Mouse (Mus musculus): Measurements from ENCODE around the gene Coq8a.
A peak's percentile ranks its signal among the peaks of the same experiment; 100 is the strongest.

Gene Coq8a

GRCm38 (mm10) chr1:180197956-180198355 is 1.4 kb downstream of the Coq8a start:
- DNase-seq, result no peak

DNA sequence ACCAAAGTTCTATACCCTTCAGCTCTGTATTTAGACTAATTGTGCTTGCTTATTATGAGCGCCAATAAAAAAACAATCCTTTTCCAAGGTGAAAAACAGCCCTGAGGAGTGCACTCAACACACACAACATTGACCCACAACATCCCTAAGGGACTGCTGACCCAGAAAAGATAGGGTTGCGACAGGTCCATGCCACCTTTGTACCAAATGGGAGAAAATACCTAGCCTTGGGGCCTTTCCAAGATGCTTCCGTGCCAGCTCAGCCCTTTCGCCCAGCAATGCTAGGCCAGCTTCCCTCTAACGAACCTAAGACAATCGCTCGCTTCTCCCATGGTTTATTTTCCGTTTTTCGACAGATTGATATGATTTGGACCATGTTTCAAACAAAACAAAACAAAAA is 2.9 kb downstream of the Coq8a start:
- DNase-seq, result no peak

GRCm38 (mm10) chr1:180195703-180196381 is 3.6 kb downstream of the Coq8a start:
- DNase-seq, result peak; percentile 97 to 98

DNA sequence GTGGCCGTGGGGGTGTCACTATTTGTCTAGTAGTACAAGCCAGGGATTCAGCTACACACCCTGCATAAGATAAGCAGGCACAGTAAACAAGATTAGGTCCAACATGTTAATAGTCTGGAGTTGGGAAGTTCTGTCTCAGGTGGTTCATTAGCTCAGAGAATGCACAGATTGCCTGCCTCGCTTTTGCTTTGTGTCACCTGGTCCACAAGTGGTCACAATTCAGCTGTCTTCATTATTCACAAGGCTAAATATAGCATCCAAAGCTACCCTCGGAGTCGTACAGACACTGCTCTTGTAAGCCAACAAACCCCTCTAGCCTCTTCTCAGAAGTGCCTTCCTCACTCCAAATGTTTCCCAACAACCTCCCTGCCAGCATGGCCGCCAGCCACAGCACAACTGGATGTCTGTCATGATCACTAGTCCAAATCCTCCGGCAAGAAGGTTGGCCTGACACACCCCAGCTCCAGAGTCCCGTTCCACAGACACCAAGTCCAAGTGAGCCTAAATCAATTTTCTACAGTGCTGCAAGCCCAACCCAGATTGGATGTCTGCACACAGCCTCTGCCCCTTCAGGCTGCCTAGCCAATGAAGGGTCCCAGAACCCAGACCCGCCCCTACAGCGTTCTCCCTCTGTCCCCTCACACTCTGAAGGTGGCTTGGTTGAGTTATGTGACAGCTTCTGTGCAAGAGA is 4.5 kb downstream of the Coq8a start:
- peak; percentile 71 to 83 for DNase-seq

DNA sequence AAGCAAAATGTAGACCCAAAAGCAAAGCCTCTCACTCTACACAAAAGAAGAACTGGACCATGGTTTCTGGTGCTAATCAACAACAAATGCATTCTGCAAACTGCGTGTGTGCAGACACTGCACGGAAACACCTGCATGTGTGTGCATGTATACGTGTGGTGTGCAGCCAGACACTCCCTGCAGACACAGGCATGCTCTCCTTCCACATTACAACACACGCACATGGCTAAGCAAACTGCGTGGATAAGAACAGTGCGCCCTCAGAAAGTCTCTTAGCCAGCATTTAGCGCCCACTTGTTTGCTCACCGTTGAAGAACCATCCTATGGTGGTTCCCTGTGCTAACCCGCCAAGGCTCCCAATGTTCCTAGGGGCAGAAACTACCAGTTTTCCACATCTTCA is 5.4 kb downstream of the Coq8a start:
- DNase-seq, result no peak

DNA sequence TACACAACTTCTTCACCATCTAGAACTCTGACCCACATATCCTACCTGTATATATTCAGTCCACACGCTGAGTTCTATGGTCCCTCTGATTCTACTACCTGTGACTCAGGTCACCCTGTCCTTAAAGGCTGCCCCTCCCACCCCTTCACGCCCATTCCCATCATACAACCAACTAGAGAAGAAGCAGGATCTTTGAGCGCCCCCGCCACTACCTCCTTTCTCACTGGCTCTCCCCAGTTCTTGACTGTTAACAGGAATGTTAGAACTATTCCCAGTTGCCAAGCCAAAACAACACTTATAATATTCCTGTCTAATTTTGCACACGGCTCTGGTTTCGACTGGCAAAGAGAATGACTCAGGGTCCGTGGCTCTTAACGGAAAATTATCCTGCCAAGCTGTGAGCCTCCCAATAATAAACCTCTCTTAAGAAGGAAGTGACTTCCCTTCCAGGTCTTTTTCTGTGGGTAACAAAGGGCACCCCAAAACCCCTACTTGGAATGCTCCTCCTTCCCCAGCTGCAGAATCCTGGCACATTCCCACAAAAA is 5.9 kb downstream of the Coq8a start:
- DNase-seq, result no peak

DNA sequence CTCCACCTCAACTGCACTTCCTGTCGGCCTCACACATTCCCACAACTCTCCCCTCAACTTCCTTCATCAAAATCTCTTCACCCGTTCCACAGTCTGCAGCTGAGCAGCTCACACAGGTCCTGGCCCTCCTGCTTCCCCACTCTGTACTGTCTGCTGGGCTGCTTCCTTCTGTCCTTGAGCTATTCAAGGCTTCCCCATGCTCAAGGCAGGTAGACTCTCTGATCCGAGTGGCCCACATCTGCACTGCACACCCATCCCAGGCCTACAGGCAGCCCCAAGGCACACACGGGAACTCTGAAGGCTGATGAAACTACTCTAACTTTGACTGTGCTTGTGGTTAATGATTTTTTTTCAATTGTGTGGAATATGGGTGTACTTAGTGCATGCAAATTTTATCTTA is 6.5 kb downstream of the Coq8a start:
- no peak for DNase-seq

DNA sequence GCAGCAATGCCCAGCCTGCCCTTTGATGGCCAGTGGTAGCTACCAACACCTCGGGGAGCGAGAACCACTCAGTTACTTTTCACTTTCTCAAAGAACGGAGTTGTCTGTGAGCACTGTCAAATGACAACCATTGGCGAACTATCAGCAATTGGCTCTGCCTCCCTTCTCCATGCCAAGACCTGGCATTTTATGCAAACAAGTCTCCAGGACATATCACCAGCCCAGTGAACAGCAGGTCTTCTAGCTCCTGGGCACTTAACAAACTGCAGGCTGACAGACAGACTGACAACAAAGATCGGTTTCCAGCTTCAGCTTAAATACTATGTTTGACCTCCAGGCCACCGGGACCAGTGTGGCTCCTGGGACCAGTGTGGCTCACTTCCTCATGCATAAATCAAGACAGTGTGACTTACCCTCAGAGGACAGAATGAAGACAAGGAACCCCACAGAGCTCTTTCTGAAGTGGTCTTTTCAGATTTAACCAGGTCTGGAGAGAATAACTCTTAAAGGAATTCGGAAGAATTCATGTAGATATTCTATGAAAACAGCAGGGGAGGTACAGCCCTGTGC is 7.7 kb downstream of the Coq8a start:
- no peak for DNase-seq

DNA sequence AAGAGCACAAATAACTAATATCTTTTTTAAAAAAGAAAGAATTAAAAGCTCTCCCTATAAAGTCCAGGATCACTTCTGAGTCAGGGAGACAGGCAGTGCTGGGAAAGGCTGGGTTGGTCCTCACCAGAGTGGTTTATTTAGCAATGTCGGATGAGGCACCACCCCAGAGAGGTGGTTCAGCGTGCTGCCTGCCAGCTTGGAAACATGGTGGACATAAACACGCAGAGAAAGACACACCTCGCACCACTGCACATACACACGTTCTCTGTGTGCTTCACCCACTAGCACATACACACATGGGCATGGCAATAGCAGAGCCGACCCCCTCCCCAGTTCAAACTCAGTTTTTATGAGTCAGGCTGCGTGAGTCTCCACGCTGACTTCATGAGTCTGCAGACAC is 8.3 kb downstream of the Coq8a start:
- DNase-seq, result no peak

- no peak for DNase-seq
Observed at GRCm38 (mm10) chr1:180188951-180189350, 10.5 kb downstream of the Coq8a start.

DNA sequence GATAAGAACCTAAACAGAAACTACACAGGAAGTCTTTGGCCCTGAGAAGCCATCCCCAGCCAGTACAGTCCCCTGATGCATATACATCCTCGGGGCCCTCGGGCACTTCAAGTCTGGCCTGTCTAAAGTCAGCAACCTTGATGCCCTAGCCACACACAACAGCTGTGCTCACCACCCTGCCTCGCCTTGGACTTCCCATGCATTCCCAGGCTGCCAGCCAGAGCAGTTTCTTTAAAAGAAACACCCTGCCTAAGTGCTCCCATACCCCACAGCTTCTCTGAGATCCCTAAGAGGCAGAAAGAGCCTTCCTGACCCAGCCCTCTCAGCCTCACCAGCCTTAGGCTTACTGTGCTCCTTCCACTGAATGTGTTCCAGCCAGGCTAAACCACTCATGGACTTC is 13.0 kb downstream of the Coq8a start:
- DNase-seq, result no peak

GRCm38 (mm10) chr1:180185877-180186276 is 13.5 kb downstream of the Coq8a start:
- DNase-seq, result no peak

DNA sequence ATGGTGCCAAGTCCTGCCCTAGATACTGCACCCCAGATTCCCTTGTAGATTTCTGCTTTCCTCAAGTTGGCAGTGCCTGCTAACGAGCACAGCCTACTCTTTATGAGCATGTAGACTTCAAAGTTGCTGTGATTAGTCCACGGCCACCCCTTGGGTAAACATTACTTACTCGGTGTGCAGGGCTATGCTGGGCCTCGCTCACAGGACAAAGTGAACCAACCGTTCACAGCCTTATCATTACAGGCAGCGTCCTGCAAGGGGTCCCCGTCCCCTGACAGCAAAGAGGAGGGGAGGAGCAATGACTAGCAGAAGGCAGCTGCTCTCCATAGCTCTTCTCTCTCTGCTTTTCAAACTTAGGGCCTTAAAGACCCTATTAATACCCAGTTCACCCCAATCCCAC is 14.6 kb downstream of the Coq8a start:
- DNase-seq, result no peak

DNA sequence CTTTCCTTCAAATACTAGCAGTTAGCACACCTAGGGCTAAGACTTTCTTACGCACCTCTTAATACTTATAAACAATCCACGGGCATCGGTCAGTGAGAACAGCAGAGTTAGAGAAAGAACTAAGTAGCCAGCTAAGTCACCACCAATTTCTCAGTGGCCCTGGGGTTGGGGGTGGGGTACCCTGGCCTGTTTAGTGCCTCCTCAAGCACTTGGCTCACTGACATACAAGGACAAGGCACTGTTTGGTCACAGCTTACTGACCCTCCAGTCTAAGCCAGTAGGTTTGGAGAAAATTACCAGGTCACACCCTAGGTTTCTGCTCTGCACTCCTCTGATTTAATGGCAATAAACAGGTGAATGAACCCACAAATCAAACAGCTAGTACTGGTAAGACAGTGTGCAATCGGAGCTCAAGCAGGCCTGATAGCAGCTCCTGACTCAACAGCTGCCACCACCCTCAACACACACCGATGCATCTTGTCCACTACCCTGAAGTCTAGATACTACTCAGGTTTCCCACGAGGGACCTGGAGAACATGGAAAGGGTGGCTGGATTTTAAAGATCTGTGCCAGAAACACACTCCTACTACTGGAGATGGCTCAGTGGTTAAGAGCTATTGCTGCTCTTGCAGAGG is 15.8 kb downstream of the Coq8a start:
- no peak for DNase-seq

DNA sequence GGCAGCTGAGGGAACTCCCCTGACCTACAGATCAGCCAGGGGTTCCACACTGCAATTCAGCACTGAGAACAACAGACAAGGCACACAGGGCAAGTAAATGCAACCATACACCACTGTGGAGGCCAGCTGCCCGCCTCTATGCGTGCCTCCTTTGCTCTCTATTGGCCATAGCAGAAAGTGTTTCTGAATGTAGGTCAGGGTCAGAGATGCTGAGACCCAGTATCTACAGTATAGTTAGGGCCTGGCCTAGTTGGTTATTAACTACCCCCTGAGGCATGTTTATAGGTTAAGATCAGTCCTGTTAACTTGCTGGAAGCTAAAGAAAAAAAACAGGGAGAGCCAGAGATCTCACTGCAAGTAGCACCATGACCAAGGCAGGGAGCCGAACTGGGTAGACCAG is 16.7 kb downstream of the Coq8a start:
- DNase-seq, result no peak

- DNase-seq, result no peak
Observed at GRCm38 (mm10) chr1:180181966-180182319, 17.5 kb downstream of the Coq8a start.

- peak in 1 of 2 experiments; percentile 42 for DNase-seq
Observed at GRCm38 (mm10) chr1:180181304-180181965, 18.0 kb downstream of the Coq8a start.

GRCm38 (mm10) chr1:180179840-180180239 is 19.6 kb downstream of the Coq8a start:
- DNase-seq, result no peak

DNA sequence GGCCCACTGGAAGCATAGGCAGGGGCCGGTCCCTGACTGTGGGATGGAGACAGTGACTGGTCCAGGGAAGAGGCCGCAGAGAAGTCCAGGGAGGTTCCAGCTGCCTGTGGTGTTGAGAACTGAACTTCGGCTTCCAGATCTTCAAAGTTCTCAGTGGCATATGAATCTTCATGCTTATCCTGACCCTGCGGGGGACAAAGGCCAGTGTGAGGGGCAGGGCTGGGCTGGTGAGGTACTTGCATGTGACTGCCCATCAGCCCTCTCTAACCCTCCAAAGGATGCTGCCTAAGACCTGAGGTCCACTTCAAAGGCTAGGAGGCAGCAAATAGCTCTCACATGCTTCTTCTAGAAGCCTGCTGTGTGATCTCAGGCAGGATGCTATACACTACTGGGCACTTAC is 20.3 kb downstream of the Coq8a start:
- no peak for DNase-seq

DNA sequence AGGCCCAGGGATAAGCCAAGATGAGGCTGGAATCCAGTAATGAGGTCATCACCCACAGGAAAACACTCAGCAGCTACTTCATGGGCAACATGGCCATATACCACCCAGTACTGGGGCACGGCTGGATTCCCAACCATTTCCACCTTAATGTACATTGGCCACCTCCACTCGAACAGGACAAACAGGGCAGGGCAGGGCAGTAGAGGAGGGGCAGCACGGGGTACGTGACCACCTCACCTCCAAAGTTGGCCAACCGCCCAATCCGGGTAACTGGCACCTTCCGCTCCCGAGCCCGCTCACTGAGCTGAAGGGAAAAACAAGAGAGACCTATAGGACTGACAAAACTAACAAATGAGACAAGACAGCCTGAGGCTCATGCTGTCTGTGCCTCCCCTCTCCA is 21.1 kb downstream of the Coq8a start:
- DNase-seq, result no peak

- DNase-seq, result no peak
Observed at GRCm38 (mm10) chr1:180176784-180177183, 22.6 kb downstream of the Coq8a start.

- DNase-seq, result peak; percentile 45 to 69
Observed at GRCm38 (mm10) chr1:180175635-180176034, 23.8 kb downstream of the Coq8a start.

DNA sequence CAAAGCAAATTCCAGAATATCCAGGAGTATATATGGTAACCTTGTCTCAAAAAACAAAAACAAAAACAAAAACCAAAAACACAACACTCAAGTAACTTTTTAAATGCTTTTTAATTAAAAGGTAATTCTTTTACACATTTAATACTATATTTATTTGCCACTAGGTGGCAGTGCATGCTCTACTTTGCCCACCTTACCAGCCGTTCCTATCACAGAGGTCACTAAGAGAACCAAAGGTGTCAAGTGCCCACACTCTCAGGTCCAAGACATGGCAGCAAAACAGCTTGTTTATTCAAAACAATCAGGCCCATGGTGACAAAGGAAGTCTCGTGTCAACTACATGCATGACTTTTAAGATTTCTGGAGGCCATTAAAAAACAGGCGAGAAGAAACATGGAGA is 24.2 kb downstream of the Coq8a start:
- no peak for DNase-seq

All from kidney, postnatal 4 days (tissue).